Mouse (Mus musculus) midbrain, embryonic 12.5 days (tissue): Measurements from ENCODE around the gene Cyb5rl. TPM values are rescaled to one million over a fixed set of nuclear protein-coding genes. Genes with fewer than 3 reads are reported as not detected.

Source experiments
- ATAC-seq: fragments of 200-750 bp; cut with Nextera tagmentation; 2 replicates; pipeline ENCODE4 v1.8.0; 2017; ENCODE audit warnings: low read depth, moderate TSS enrichment, moderate library complexity; ENCODE audit not compliant: low FRiP score
- H3K27ac ChIP-seq: fragments of 300-500 bp; sonication (generic); replicated peaks from 2 replicates; pipeline ENCODE4 v1.5.1; 2016; ENCODE audit warnings: mild to moderate bottlenecking
- H3K27me3 ChIP-seq: fragments of 300-500 bp; sonication (generic); 2 replicates; pipeline ENCODE4 v1.6.1; 2016; ENCODE audit warnings: mild to moderate bottlenecking
- H3K36me3 ChIP-seq: fragments of 300-500 bp; sonication (generic); 2 replicates; pipeline ENCODE4 v1.6.1; 2016
- H3K4me1 ChIP-seq: fragments of 300-500 bp; sonication (generic); 2 replicates; pipeline ENCODE4 v1.6.1; 2016
- H3K4me2 ChIP-seq: fragments of 300-500 bp; sonication (generic); replicated peaks from 2 replicates; pipeline ENCODE4 v1.6.1; 2016; ENCODE audit warnings: mild to moderate bottlenecking, moderate library complexity
- H3K4me3 ChIP-seq: fragments of 300-500 bp; sonication (generic); 2 replicates; pipeline ENCODE4 v1.5.1; 2016; ENCODE audit warnings: mild to moderate bottlenecking
- H3K9ac ChIP-seq: fragments of 300-500 bp; sonication (generic); replicated peaks from 2 replicates; pipeline ENCODE4 v1.6.1; 2016; ENCODE audit warnings: mild to moderate bottlenecking, moderate library complexity
- H3K9me3 ChIP-seq: fragments of 300-500 bp; sonication (generic); 2 replicates; pipeline ENCODE4 v1.6.1; 2016; ENCODE audit warnings: mild to moderate bottlenecking
- WGBS: fragments of 180-500 bp; shearing (Covaris S2); methylation state at CpG from one replicate; pipeline ENCODE4 v1.1.7; 2016; 5-methylcytosine and 5-hydroxymethylcytosine counted together
- polyA plus RNA-seq: library from polyadenylated mRNA; unstranded; fragments of >200 nt; fragmentation: Nextera tagmentation; extraction: Ambion mirVana; gene quantifications from 2 replicates; pipeline ENCODE4 v1.2.1, GENCODE M21; 2016

Gene Cyb5rl
- polyA plus RNA-seq, 1 experiment from 2014 or later, result 9.5 TPM

DNA sequence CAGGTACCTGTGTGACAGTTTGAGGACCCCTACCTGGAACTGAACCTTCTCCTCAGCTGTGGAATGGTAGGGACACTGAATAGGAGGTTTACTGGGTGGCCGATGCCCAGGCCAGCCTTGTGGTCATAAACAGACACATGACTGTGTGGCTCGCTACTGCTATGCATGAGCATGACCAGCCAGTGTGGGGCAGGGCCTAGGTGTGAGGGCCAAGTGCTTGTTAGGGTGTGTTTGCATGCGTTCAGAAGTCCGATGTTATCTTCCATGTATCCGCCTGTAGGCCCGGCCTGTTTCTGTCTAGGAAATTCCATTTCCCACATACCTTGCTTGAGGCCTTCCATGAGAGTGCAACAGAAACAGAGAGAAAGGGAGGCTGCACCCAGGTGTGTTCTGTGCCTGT is 53.9 kb downstream of the Cyb5rl start:
- no peak overlapping the region for H3K4me3 ChIP-seq
- H3K9me3 ChIP-seq, result no peaks in the 10 kb centered on the region
- no peak overlapping the region for H3K9ac ChIP-seq
- ATAC-seq, result 0 out of 2 replicates have a peak, but pooled peaks have one; percentile 16
- H3K4me2 ChIP-seq, result no peak overlapping the region
- H3K27me3 ChIP-seq, result peaks cover 4% of the 10 kb centered on the region
- no peaks in the 10 kb centered on the region for H3K36me3 ChIP-seq
- H3K4me1 ChIP-seq, result peaks cover 10% of the 10 kb centered on the region
- 95% methylated on average over 6 of the region's 6 CpGs for WGBS
- peak overlapping the region; percentile 54 for H3K27ac ChIP-seq

DNA sequence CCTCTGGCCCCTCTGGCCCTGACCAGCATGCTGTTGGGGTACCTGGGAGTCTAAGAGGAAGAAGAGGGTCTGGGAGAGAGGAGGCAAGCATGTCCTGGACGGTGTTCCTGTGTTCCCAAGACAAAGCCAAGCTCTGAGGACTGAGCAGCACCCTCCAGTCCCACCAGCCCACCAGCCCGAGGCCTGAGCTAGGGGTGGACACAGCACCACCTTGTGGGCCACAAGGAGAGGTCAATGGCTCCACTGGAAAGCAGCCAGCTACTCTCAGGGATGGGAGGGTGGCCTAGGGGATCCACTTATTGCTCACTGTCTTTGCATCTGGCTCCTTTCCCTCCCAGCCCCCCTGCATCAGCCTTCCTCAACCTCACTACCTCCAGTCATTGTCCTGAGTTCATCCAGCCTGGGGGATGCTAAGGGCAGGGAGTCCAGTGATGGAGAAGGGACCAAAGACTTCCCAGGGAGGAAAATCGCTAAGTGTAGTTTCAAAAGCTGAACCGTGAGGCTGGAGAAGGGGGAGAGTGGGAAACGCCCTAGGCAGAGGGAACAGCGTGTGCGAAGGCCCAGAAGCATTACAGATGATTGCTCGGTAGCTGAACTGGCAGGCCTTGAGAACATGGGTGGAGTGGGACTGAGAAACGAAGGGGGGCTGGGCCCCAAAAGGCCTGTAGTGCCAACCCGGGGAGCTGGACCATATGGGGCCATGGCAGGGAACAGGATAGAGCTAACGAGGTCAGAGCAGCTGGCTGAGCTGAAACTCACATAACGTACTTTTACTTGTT is 54.6 kb downstream of the Cyb5rl start:
- peak; percentile 73 for ATAC-seq
- H3K36me3 ChIP-seq, result no peaks in the 10 kb centered on the region
- WGBS, result 52% methylated on average over 12 of the region's 12 CpGs
- H3K4me1 ChIP-seq, result peaks cover 13% of the 10 kb centered on the region
- H3K27me3 ChIP-seq, result peaks cover 4% of the 10 kb centered on the region
- H3K27ac ChIP-seq, result peak overlapping the region; percentile 54
- no peak overlapping the region for H3K9ac ChIP-seq
- H3K9me3 ChIP-seq, result no peaks in the 10 kb centered on the region
- H3K4me3 ChIP-seq, result no peak overlapping the region
- H3K4me2 ChIP-seq, result no peak overlapping the region

DNA sequence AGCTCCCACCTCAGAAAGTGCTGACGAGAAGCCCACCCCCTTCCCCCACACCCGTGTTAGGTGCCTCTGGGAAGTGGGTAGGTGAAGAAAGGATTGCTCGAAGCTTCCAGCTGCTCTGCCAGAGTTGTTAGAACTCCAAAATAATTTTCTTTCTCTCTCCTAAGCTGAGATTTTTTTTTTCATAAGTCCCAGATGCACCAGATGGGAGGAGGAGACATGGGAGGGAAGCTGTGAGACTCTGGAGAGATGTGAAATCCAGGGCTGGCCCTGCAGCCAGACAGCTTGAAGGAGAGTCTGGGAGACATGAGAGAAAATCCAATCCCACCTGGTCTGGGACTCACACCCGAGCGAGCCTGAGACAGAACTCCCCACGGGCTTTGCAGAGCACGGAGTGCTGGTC is 57.6 kb downstream of the Cyb5rl start:
- peaks cover 39% of the 10 kb centered on the region for H3K4me1 ChIP-seq
- 0 out of 2 replicates have a peak overlapping the region, but pooled peaks have one; percentile 6 for H3K27ac ChIP-seq
- H3K27me3 ChIP-seq, result peaks cover 4% of the 10 kb centered on the region
- ATAC-seq, result no peak
- H3K9ac ChIP-seq, result no peak overlapping the region
- no peaks in the 10 kb centered on the region for H3K9me3 ChIP-seq
- WGBS, result 68% methylated on average over 7 of the region's 7 CpGs
- no peak overlapping the region for H3K4me3 ChIP-seq
- no peak overlapping the region for H3K4me2 ChIP-seq
- H3K36me3 ChIP-seq, result no peaks in the 10 kb centered on the region

DNA sequence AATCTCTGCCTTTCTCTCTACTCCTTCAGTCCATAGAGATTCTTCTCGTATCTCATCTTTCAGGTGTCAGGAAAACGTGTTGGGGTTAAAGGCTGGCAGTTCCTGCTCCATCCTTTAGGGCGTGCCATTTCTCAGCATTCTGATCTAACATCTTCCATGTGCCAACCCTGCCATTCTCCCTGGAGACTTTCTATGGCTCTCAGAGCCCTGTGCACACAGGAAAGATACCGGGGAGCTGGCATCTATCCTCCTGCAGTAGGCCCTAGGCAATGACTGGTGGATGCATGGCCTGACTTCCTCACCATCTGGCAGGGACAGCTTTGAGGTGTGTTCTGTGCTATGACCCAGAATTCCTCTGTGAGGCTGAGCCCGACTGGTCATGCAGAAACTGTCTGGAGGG is 58.3 kb downstream of the Cyb5rl start:
- no peak for ATAC-seq
- H3K4me1 ChIP-seq, result peaks cover 46% of the 10 kb centered on the region
- H3K9ac ChIP-seq, result no peak overlapping the region
- H3K27ac ChIP-seq, result no peak overlapping the region
- H3K4me3 ChIP-seq, result no peak overlapping the region
- H3K27me3 ChIP-seq, result peaks cover 4% of the 10 kb centered on the region
- WGBS, result 61% methylated on average over 5 of the region's 5 CpGs
- H3K36me3 ChIP-seq, result no peaks in the 10 kb centered on the region
- H3K9me3 ChIP-seq, result no peaks in the 10 kb centered on the region
- H3K4me2 ChIP-seq, result no peak overlapping the region

DNA sequence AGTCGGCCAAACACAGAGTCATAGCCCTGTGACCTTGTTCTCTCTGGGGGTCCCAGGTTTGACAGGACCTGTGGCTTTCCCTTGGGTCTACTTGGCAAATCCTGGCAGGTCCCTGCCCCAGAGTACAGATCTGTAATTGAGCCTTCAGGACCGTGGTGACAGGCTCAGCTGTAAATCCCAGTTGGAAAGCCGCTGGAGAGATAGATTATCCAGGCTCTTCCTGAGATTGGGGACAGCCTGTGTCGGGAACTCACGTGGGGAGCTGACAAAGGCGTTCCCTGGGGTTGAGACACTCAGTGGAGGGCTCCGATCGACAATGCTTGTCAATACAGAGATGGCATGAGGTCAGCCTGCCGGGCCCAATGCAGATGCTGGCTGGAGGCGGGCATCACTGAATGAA is 59.6 kb downstream of the Cyb5rl start:
- Histone ChIP-seq H3K9ac (no peak overlapping the region), H3K36me3 (no peaks in the 10 kb centered on the region), H3K27ac (peak overlapping the region; percentile 87), H3K4me3 (no peak overlapping the region), H3K9me3 (no peaks in the 10 kb centered on the region), H3K27me3 (peaks cover 4% of the 10 kb centered on the region), H3K4me2 (no peak overlapping the region), H3K4me1 (peaks cover 48% of the 10 kb centered on the region)
- WGBS, result 36% methylated on average over 10 of the region's 10 CpGs
- 0 out of 2 replicates have a peak, but pooled peaks have one; percentile 7 for ATAC-seq

DNA sequence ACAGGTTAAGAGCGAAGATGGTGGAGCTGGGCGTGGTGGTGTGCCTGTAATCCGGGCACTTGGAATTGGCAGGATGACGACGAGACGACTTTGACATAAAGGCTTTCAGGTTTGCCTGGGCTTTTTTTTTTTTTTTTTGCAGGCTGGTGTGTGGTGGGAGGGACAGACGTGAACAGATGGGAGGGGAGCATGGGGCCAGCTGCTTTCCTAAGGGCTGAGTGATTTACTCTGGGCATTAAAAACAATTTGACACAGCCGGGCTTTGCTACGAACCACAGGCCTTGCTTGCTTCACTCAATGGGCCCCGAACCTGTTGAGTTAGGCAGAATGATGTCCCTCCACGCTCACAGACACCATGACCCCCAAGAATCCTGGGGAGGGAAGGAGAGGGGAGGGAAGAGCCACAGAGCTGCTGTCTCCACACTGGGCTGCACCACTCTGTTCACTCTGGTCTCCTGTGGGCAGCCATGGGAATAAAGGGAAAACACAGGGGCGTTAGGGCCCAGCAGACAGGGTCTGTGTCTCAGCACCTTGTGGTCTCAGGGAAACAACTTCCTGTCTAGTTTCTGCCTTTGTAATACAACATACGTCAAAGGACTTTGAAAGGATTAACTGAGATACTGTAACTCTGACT is 60.2 kb downstream of the Cyb5rl start:
- H3K9me3 ChIP-seq, result no peaks in the 10 kb centered on the region
- 0 out of 2 replicates have a peak overlapping the region, but pooled peaks have one; percentile 21 for H3K4me2 ChIP-seq
- peaks cover 4% of the 10 kb centered on the region for H3K27me3 ChIP-seq
- ATAC-seq, result peak; percentile 32; the same call in 1 of the 2 replicates
- no peak overlapping the region for H3K9ac ChIP-seq
- H3K27ac ChIP-seq, result peak overlapping the region; percentile 87
- H3K4me1 ChIP-seq, result peaks cover 44% of the 10 kb centered on the region
- 38% methylated on average over 13 of the region's 13 CpGs for WGBS
- H3K36me3 ChIP-seq, result no peaks in the 10 kb centered on the region
- H3K4me3 ChIP-seq, result no peak overlapping the region

DNA sequence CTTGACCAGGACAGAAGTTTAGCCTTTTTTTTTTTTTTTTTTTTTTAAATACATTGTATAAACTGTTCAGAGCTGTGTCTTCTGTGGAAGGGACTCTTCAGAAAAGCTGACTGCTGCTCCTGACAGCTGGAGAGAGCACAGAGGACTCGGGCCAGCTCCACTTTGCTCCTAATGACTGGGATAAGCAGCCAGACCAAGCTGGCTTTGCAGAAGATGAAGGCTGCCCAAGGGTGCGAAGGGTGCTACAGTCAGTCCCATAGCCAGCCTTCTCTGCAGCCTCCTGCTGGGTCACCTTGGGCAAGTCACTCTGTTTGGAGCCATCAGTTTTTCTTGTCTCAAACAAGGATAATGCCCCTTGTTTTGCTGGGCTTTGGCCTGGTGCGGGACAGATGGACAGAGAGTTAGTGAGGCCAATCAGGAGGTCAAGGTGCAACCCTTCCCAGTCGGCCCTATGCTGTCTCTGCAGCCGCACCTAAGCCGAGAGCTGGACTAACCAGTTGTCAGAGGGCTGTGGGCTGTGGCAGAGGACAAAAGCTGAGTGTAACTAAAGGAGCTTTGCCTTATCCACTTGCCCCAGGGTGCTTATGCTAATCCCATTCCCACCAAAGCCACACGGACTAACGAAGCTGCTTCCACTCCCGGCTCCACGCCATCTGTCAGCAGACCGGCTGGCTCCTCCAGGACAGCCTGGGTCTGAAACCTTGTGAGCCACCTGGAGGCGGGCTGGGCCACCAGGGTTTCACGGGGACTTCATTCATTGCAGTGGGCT is 61.3 kb downstream of the Cyb5rl start:
- Histone ChIP-seq H3K4me3 (no peak overlapping the region), H3K36me3 (no peaks in the 10 kb centered on the region), H3K9ac (no peak overlapping the region), H3K27me3 (peaks cover 4% of the 10 kb centered on the region), H3K27ac (peak overlapping the region; percentile 87), H3K4me1 (peaks cover 44% of the 10 kb centered on the region), H3K4me2 (no peak overlapping the region), H3K9me3 (no peaks in the 10 kb centered on the region)
- ATAC-seq, result peak; percentile 87
- 9% methylated on average over 13 of the region's 13 CpGs for WGBS

DNA sequence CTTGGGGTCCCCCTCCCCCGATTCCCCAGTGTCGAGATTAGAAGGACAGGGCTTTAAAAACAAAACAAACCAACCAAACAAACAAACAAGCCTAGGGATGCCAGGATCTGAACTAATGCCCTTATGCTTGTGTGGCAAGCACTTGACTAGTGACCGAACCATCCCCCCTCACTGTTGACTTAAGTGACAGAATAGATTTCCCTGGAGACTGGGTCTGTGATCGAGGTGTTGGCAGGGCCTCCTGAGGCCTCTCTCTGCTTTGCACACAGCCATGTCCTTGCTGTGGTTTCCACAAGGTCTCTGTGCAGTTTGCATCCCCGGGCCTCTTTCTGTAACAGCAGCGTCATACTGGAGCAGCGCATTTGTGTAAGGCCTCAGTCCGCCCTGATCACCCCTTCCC is 62.6 kb downstream of the Cyb5rl start:
- Histone ChIP-seq H3K9ac (no peak overlapping the region), H3K4me3 (no peak overlapping the region), H3K27me3 (peaks cover 4% of the 10 kb centered on the region), H3K27ac (no peak overlapping the region; the same call in 1 of the 2 replicates), H3K4me2 (no peak overlapping the region), H3K36me3 (no peaks in the 10 kb centered on the region), H3K9me3 (no peaks in the 10 kb centered on the region), H3K4me1 (peaks cover 44% of the 10 kb centered on the region)
- 75% methylated on average over 8 of the region's 8 CpGs for WGBS
- no peak for ATAC-seq

DNA sequence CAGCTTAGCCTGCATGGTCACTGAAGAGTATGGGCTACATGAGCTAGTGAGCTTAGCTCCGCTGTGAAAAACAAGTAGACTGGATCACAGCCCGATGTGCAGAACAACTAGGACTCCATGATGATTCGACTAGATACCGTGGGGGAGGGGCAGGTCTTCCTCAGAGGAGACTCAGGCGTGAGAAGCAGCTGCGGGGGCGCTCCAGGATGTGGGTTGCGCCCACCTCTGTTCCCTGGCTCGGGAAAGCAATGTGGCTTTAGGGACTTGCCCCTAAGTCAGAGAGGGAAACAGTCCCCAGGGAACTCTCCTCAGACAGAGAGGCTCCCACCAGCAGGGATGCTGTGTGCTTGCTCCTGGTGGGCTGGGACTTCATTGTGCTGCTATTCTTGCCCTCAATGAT is 63.7 kb downstream of the Cyb5rl start:
- Histone ChIP-seq H3K4me3 (no peak overlapping the region), H3K27ac (no peak overlapping the region), H3K36me3 (no peaks in the 10 kb centered on the region), H3K9me3 (no peaks in the 10 kb centered on the region), H3K4me1 (peaks cover 48% of the 10 kb centered on the region), H3K9ac (no peak overlapping the region), H3K27me3 (no peaks in the 10 kb centered on the region; the same call in 1 of the 2 replicates), H3K4me2 (no peak overlapping the region)
- WGBS, result 14% methylated on average over 9 of the region's 9 CpGs
- no peak for ATAC-seq

DNA sequence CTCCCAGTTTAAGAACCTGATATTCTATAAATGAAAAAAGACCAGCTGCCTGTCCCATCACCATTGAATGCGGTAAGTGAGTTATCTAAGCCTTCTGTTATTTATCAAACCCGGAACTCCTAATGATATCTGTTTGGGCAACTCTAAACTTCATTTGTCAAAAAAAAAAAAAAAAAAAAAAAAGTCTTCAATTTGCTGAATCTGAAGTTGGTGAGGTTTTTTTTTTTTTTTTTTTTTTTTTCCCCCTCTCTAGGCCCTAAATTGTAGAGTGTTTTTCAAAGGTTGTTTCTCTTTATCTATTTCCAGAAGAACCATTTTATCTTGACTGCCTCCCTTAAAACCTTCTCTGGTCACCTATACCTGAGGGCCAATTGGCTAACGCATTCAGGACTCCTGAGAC is 68.1 kb downstream of the Cyb5rl start:
- Histone ChIP-seq H3K27me3 (no peaks in the 10 kb centered on the region; the same call in 1 of the 2 replicates), H3K27ac (no peak overlapping the region), H3K9ac (no peak overlapping the region), H3K4me1 (peaks cover 50% of the 10 kb centered on the region), H3K4me2 (no peak overlapping the region), H3K4me3 (no peak overlapping the region), H3K36me3 (no peaks in the 10 kb centered on the region), H3K9me3 (no peaks in the 10 kb centered on the region)
- ATAC-seq, result no peak
- WGBS, result 87% methylated on average over 3 of the region's 3 CpGs

DNA sequence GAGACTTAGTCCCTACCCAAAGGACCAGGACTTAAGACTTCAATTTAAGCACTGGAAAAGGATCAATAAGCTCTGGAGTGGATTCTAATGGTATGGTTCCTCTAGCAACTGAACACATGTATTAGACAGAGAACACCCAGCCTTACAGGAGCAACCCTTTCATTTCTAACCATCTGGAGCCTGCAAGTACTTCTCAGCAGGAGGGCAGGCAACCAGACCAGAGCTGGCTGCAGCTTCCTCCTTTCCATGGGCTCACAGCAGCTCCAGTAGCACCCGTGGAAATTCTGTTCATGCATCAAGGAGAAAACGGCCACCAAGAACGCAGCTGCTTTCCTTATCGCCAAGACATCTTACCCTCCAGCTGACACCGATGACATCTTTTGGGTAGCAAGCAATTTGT is 68.9 kb downstream of the Cyb5rl start:
- H3K36me3 ChIP-seq, result no peaks in the 10 kb centered on the region
- no peak for ATAC-seq
- no peak overlapping the region for H3K9ac ChIP-seq
- 71% methylated on average over 5 of the region's 5 CpGs for WGBS
- H3K4me2 ChIP-seq, result no peak overlapping the region
- H3K27me3 ChIP-seq, result no peaks in the 10 kb centered on the region; the same call in 1 of the 2 replicates
- peaks cover 52% of the 10 kb centered on the region for H3K4me1 ChIP-seq
- no peaks in the 10 kb centered on the region for H3K9me3 ChIP-seq
- H3K4me3 ChIP-seq, result no peak overlapping the region
- H3K27ac ChIP-seq, result no peak overlapping the region; the same call in 1 of the 2 replicates

DNA sequence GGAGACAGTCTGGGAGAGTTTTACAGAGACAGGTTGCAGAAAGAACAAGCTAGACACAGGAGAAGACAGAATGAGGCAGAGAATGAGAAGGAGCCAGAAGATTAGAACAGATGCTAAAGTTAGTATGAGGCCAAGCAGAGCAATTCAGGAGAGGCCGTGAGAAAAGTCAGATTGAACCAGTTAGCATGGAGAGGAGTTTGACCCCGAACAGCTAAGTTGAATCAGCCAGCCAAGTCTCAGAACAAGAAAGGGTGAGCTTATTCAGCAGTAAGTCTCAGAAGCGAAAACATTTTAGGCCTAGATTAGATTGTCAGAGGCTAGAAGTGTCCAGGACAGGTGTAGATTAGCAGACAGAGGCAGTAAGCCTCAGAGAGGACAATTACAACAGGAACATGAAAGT is 69.7 kb downstream of the Cyb5rl start:
- no peak overlapping the region for H3K4me3 ChIP-seq
- H3K9me3 ChIP-seq, result no peaks in the 10 kb centered on the region
- no peak overlapping the region for H3K27ac ChIP-seq
- WGBS, result 44% methylated on average over 3 of the region's 3 CpGs
- no peak overlapping the region for H3K9ac ChIP-seq
- no peak overlapping the region for H3K4me2 ChIP-seq
- H3K27me3 ChIP-seq, result no peaks in the 10 kb centered on the region; the same call in 1 of the 2 replicates
- ATAC-seq, result no peak
- H3K4me1 ChIP-seq, result peaks cover 56% of the 10 kb centered on the region
- no peaks in the 10 kb centered on the region for H3K36me3 ChIP-seq
